Mouse (Mus musculus): ENCODE data around the gene Olfr1250. TPM values are rescaled to one million over a fixed set of nuclear protein-coding genes. Genes with fewer than 3 reads are reported as not detected.

Olfr1250 gene
- 0.01 TPM in 1 of 2 replicates, not detected in the other for polyA plus RNA-seq (2012; rRNA removed)

DNA sequence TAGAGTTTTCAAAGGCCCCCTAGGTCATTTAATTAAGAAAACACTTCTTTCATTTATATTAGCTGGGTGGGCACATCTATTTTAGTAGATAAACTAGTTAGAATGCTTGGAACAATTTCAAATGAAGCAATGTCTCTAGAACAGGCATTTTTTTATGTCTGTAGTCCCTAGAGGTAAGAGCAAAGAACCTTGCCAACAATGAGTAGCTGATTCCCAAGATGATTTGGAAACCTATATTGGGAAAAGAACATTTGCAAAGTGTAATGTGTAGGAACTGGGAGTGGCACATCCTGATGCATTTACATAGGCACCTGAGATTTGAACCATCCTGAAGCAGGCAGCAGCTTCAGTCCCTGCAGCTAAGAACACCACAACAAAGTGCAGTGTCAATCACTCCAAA lies at the start of gene Olfr1250:
TSS of gene Olfr1250 (minus strand) at position 101 of the 400 bp plus-strand sequence.

DNA sequence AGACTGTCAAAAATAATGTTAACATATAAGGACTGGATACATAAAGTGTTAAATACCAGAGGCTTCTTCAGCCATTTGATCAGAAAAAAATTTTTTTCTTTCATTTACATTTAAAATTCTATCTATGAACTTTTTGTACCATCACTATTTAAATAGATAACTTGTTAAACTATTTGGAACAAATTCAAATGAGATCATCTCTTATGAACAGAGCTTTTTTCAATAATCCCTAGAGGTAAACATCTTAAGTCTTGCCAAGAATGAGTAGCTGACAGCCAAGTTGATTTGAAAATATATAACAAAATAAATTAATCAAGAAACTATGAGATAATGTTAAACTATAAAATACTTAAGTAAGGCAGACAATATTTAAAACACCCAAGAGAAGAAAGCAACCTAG lies 10.6 kb upstream of the Olfr1250 start, which contains the start of gene Olfr1251:
TSS of gene Olfr1251 (minus strand) at position 101 of the 400 bp plus-strand sequence.

DNA sequence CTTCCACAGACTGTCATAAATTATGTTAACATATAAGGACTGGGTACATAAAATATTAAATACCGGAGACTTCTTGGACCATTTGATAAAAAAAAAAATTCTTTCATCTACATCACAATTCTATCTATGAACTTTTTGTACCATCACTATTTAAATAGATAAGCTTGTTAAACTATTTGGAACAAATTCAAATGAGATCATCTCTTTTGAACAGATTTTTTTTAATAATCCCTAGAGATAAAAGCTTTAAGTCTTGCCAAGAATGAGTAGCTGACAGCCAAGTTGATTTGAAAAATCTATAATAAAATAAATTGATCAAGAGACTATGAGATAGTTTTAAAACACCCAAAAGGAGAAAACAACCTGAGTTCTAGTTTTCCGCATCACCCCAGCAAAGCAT lies 26.4 kb downstream of the Olfr1250 start, which contains the start of gene Olfr1249:
TSS of gene Olfr1249 (minus strand) at position 101 of the 400 bp plus-strand sequence.

DNA sequence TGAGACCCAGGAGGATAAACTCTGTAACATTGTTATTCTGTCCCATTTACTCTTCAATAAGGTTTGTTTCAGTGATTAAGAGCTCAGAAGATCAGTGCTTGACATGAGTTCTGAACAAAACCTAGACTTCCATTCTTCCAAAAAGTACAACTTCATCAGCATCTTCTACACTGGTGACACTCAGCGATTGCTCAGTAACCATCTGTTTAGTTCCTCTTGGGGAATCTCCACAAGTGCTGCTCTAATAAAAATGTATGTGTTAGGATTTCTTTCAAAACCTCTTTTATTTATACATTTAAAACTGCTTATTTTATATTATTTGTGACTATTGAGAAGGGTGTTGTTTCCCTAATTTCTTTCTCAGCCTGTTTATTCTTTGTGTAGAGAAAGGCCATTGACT lies 43.1 kb downstream of the Olfr1250 start, which contains the start of gene Olfr1248:
TSS of gene Olfr1248 (minus strand) at position 101 of the 400 bp plus-strand sequence.

DNA sequence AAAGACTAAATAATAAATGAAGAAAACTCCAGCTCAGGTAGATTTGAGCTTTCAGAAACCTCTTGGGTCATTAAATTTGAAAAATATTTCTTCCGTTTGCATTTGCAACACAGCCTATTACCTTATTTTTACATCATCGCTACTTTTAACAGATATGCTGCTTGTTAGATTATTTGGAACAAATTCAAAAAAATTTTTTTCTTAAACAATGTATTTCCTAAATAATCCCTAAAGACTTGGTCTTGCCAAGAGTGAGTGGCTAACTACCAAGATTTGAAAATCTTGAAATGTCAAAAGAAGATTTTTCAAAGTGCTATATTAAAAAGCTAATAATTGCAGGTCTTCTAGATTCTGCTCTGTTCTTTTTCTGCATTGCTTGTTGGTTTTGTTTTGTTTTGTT lies 47.2 kb downstream of the Olfr1250 start, which contains the start of gene Olfr1247:
TSS of gene Olfr1247 (minus strand) at position 101 of the 400 bp plus-strand sequence.

Other genes with a start within 250 kb of the Olfr1250 start
- gene Olfr1239, start 241.1 kb downstream of the Olfr1250 start, polyA plus RNA-seq (2012; rRNA removed): not detected in 2 replicates
- not detected in 2 replicates for gene Olfr1240, start 218.5 kb downstream of the Olfr1250 start, polyA plus RNA-seq (2012; rRNA removed)
- gene Olfr1241, start 174.3 kb downstream of the Olfr1250 start, polyA plus RNA-seq (2012; rRNA removed): not detected in 2 replicates
- gene Olfr1242, start 163.1 kb downstream of the Olfr1250 start, polyA plus RNA-seq (2012; rRNA removed): not detected in 2 replicates
- not detected in 2 replicates for gene Olfr1243, start 130.0 kb downstream of the Olfr1250 start, polyA plus RNA-seq (2012; rRNA removed)
- not detected in 2 replicates for gene Olfr1245, start 83.0 kb downstream of the Olfr1250 start, polyA plus RNA-seq (2012; rRNA removed)
- not detected in 2 replicates for gene Olfr1246, start 68.3 kb downstream of the Olfr1250 start, polyA plus RNA-seq (2012; rRNA removed)
- gene Olfr1247, start 47.3 kb downstream of the Olfr1250 start, polyA plus RNA-seq (2012; rRNA removed): not detected in 2 replicates
- not detected in 2 replicates for gene Olfr1248, start 43.2 kb downstream of the Olfr1250 start, polyA plus RNA-seq (2012; rRNA removed)
- gene Olfr1249, start 26.5 kb downstream of the Olfr1250 start, polyA plus RNA-seq (2012; rRNA removed): not detected in 2 replicates
- gene Olfr1251, start 10.5 kb upstream of the Olfr1250 start, polyA plus RNA-seq (2012; rRNA removed): not detected in 2 replicates
- gene Olfr1252, start 63.5 kb upstream of the Olfr1250 start, polyA plus RNA-seq (2012; rRNA removed): not detected in 2 replicates
- not detected in 2 replicates for gene Olfr1253, start 95.6 kb upstream of the Olfr1250 start, polyA plus RNA-seq (2012; rRNA removed)
- gene Olfr1254, start 132.2 kb upstream of the Olfr1250 start, polyA plus RNA-seq (2012; rRNA removed): not detected in 2 replicates
- gene Olfr1255, start 150.6 kb upstream of the Olfr1250 start, polyA plus RNA-seq (2012; rRNA removed): not detected in 2 replicates
- not detected in 2 replicates for gene Olfr1256, start 180.1 kb upstream of the Olfr1250 start, polyA plus RNA-seq (2012; rRNA removed)
- 0.06 TPM in 1 of 2 replicates, not detected in the other for gene Olfr48, start 186.7 kb upstream of the Olfr1250 start, polyA plus RNA-seq (2012; rRNA removed)
- gene Olfr1257, start 217.0 kb upstream of the Olfr1250 start, polyA plus RNA-seq (2012; rRNA removed): not detected in 2 replicates